Mouse (Mus musculus) kidney, embryonic 14.5 days (tissue): Measurements from ENCODE around the gene Bcat1. TPM values are rescaled to one million over a fixed set of nuclear protein-coding genes. Genes with fewer than 3 reads are reported as not detected.
A peak's percentile ranks its signal among the peaks of the same experiment; 100 is the strongest.

Experiments
- ATAC-seq: fragments of 200-750 bp; cut with Nextera tagmentation; 2 replicates; pipeline ENCODE4 v1.8.0; 2017; ENCODE audit warnings: moderate number of reproducible peaks, mild to moderate bottlenecking, moderate TSS enrichment, moderate library complexity; ENCODE audit not compliant: low FRiP score, low TSS enrichment
- H3K27ac ChIP-seq: fragments of 300-500 bp; sonication (generic); 2 replicates; pipeline ENCODE4 v1.5.1; 2014; ENCODE audit warnings: low read depth, mild to moderate bottlenecking, low read length, moderate library complexity, mixed read lengths
- H3K27me3 ChIP-seq: fragments of 300-500 bp; sonication (generic); 2 replicates; pipeline ENCODE4 v1.6.1; 2014; ENCODE audit warnings: mild to moderate bottlenecking, low read length; ENCODE audit not compliant: control insufficient read depth, insufficient read depth
- H3K36me3 ChIP-seq: fragments of 300-500 bp; sonication (generic); 2 replicates; pipeline ENCODE4 v1.6.1; 2014; ENCODE audit warnings: low read length, mixed read lengths; ENCODE audit not compliant: control insufficient read depth, insufficient read depth
- H3K4me1 ChIP-seq: fragments of 300-500 bp; sonication (generic); 2 replicates; pipeline ENCODE4 v1.6.1; 2014; ENCODE audit warnings: low read length, mixed read lengths; ENCODE audit not compliant: control insufficient read depth, insufficient read depth
- H3K4me2 ChIP-seq: fragments of 300-500 bp; sonication (generic); replicated peaks from 2 replicates; pipeline ENCODE4 v1.6.1; 2014; ENCODE audit warnings: low read depth, mild to moderate bottlenecking, low read length
- H3K4me3 ChIP-seq: fragments of 300-500 bp; sonication (generic); 2 replicates; pipeline ENCODE4 v1.5.1; 2014; ENCODE audit warnings: mild to moderate bottlenecking, low read length
- H3K9ac ChIP-seq: fragments of 300-500 bp; sonication (generic); 2 replicates; pipeline ENCODE4 v1.6.1; 2014; ENCODE audit warnings: low read depth, mild to moderate bottlenecking, low read length, moderate library complexity
- H3K9me3 ChIP-seq: fragments of 300-500 bp; sonication (generic); 2 replicates; pipeline ENCODE4 v1.6.1; 2016; ENCODE audit warnings: low read length; ENCODE audit not compliant: control insufficient read depth
- WGBS: fragments of 180-500 bp; shearing (Covaris S2); extraction: QIAGEN DNeasy Blood & Tissue Kit; methylation state at CpG from one replicate; pipeline ENCODE4 v1.1.7; 2014; 5-methylcytosine and 5-hydroxymethylcytosine counted together
- polyA plus RNA-seq: library from polyadenylated mRNA; unstranded; fragments of >200 nt; fragmentation: Nextera tagmentation; extraction: Ambion mirVana; gene quantifications from 2 replicates; pipeline ENCODE4 v1.2.1, GENCODE M21; 2014

The Bcat1 gene
- polyA plus RNA-seq, 1 experiment from 2014 or later, result 8.6 TPM

DNA sequence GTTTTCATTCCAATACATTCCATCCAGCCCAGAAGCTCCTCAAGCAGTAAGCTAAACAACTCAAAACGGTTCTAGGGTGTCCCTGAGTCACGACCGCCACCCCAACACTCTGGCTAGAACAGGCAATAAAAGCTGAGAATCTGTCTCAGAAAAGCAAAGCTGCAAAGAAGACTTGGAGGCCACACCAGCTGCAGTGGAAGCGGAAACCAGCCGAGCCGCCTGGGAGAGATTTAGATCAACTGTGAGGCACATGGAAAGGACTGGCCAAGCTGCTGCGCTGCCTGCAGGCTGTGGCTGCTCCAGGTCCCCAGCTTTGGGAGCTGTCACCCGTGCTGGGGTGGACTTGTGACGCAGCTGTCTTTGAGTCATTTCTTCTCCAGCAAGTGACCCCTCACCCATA lies 45.4 kb downstream of the Bcat1 start:
- H3K9ac ChIP-seq, result no peak overlapping the region
- H3K4me2 ChIP-seq, result no peak overlapping the region
- no peaks in the 10 kb centered on the region for H3K9me3 ChIP-seq
- no peaks in the 10 kb centered on the region for H3K36me3 ChIP-seq
- no peak for ATAC-seq
- no peaks in the 10 kb centered on the region for H3K4me1 ChIP-seq
- H3K27ac ChIP-seq, result no peak overlapping the region
- H3K27me3 ChIP-seq, result no peaks in the 10 kb centered on the region
- H3K4me3 ChIP-seq, result no peak overlapping the region
- WGBS, result 60% methylated on average over 9 of the region's 9 CpGs

DNA sequence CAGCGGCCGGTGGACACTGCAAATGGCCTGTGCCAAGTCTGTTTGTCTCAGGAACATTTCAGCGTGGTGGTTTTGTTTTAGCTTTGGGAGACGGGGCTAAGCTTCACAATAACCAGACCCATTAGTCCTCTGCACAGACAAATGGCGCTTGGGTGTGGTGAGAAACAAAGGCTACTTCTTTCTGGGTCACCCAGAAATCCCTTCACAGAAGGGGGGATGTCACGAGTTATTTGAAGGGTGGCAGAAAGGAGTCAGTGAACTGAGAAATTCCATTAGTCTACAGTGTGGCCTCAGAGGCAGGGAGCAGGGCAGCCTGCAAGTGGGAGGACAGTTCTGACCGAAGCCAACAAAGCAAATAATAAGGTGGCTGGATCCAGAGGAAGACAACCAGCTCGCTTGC lies 52.0 kb downstream of the Bcat1 start:
- Histone ChIP-seq H3K36me3 (no peaks in the 10 kb centered on the region), H3K9ac (no peak overlapping the region), H3K27me3 (no peaks in the 10 kb centered on the region), H3K27ac (no peak overlapping the region), H3K4me3 (no peak overlapping the region), H3K4me1 (peaks cover 4% of the 10 kb centered on the region; the same call in 1 of the 2 replicates), H3K4me2 (no peak overlapping the region), H3K9me3 (no peaks in the 10 kb centered on the region; the same call in 1 of the 2 replicates)
- ATAC-seq, result no peak
- WGBS, result 61% methylated on average over 8 of the region's 8 CpGs

DNA sequence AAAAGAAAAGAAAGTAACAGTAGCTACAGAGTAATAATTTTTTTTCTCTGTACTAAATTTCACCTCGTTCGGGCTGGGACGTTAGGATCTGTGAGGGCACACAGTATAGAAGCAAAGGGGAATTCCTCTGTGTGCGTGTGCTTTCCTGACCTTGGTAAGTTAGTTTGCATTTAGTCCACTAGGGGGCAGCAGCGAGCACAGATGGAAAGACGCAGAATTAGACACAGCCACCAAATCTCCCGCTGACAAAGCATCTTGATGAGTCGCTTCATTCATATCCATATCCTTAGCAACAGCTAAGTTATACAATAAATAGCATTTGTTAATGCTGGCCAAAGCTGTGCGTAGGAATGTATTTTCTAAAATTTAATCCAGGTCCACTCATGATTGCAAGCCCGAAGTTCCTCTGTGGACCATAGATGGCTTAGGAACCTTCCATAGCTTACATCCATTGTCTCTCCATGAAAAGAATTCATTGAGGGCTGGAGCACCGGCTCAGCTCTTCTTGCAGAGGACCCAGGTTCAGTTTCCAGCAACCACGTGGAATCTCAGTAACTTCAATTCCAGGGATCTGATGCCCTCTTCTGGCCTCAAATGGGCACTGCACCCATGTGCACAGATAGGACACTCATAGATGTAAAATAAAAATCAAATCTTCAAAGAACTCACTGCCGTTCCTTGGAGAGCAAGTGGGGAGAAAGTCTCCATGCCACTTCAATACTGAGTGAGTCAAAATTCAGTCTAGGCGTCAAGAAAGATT lies 52.8 kb downstream of the Bcat1 start:
- H3K27me3 ChIP-seq, result no peaks in the 10 kb centered on the region
- H3K27ac ChIP-seq, result no peak overlapping the region
- no peak overlapping the region for H3K4me2 ChIP-seq
- no peak overlapping the region for H3K4me3 ChIP-seq
- 86% methylated on average over 14 of the region's 14 CpGs for WGBS
- no peak for ATAC-seq
- H3K9me3 ChIP-seq, result no peaks in the 10 kb centered on the region; the same call in 1 of the 2 replicates
- H3K4me1 ChIP-seq, result peaks cover 4% of the 10 kb centered on the region; the same call in 1 of the 2 replicates
- no peaks in the 10 kb centered on the region for H3K36me3 ChIP-seq
- no peak overlapping the region for H3K9ac ChIP-seq

DNA sequence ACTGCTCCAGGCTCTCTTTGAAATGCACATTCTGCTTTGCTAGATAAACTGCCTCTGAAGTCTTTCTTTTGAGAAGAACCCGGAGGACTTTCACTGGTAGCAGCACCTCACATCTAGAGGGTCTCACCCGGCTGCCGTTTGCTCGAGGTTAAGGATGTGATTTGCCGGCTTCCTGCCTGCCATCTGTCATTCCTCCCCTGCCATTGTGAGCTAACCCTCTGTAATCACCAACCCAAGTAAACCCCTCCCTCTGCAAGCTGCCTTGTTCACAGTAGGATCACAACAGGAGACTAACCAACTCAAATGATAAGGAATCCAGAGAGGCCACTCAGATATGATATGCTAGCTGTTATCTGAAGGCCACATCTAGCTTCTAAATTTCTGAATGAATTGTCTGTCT lies 53.6 kb downstream of the Bcat1 start:
- Histone ChIP-seq H3K4me3 (no peak overlapping the region), H3K36me3 (no peaks in the 10 kb centered on the region), H3K9ac (no peak overlapping the region), H3K27me3 (no peaks in the 10 kb centered on the region), H3K4me2 (no peak overlapping the region), H3K9me3 (no peaks in the 10 kb centered on the region; the same call in 1 of the 2 replicates), H3K4me1 (peaks cover 4% of the 10 kb centered on the region; the same call in 1 of the 2 replicates), H3K27ac (no peak overlapping the region)
- ATAC-seq, result no peak
- 9% methylated on average over 5 of the region's 5 CpGs for WGBS

DNA sequence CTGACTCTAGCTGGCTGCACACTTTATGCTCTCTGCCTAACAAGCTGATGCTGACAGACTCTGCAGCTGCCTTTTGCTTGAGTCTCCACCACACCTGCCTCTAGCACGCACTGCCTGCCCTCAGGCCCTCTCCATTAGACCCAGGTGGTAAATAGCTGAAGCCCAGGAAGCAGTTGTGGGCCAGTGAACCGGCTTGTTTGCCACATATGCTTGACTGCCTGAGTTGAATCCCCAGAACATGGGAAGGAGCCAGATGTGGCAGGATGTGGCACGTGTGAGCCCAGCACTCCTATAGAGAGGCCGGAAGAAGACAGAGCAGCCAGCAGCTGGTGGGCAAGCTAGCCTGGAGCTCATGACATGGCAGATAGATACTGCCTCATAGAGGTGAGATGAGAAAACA lies 55.4 kb downstream of the Bcat1 start:
- no peaks in the 10 kb centered on the region for H3K36me3 ChIP-seq
- H3K27ac ChIP-seq, result no peak overlapping the region
- peaks cover 4% of the 10 kb centered on the region; the same call in 1 of the 2 replicates for H3K4me1 ChIP-seq
- 62% methylated on average over 4 of the region's 4 CpGs for WGBS
- ATAC-seq, result peak; percentile 59
- no peak overlapping the region for H3K9ac ChIP-seq
- H3K9me3 ChIP-seq, result no peaks in the 10 kb centered on the region; the same call in 1 of the 2 replicates
- H3K27me3 ChIP-seq, result no peaks in the 10 kb centered on the region
- H3K4me2 ChIP-seq, result no peak overlapping the region
- H3K4me3 ChIP-seq, result no peak overlapping the region

DNA sequence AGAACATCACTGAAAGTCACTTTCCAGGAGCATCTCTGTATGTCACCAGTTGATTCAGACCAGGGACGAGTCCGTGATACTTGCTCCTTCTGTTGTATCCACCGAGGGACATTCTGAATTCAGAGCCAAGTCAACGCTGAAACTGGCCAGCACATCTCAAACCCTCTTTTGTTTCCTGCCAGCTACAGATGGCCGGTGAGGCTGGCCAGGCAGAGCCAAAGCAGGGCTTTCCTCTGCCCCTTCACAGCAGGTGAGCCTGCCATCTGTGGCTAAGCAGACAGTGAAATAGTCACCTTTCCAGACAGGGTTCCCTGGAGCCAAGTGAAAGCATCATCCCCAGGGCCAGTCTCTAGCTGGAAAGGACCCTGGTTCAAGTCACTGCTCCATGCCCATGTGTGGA lies 57.7 kb downstream of the Bcat1 start:
- WGBS, result 89% methylated on average over 5 of the region's 5 CpGs
- Histone ChIP-seq H3K9me3 (no peaks in the 10 kb centered on the region; the same call in 1 of the 2 replicates), H3K4me2 (no peak overlapping the region), H3K27me3 (no peaks in the 10 kb centered on the region), H3K27ac (no peak overlapping the region), H3K9ac (no peak overlapping the region), H3K4me3 (no peak overlapping the region), H3K4me1 (peaks cover 4% of the 10 kb centered on the region; the same call in 1 of the 2 replicates), H3K36me3 (no peaks in the 10 kb centered on the region)
- no peak for ATAC-seq

DNA sequence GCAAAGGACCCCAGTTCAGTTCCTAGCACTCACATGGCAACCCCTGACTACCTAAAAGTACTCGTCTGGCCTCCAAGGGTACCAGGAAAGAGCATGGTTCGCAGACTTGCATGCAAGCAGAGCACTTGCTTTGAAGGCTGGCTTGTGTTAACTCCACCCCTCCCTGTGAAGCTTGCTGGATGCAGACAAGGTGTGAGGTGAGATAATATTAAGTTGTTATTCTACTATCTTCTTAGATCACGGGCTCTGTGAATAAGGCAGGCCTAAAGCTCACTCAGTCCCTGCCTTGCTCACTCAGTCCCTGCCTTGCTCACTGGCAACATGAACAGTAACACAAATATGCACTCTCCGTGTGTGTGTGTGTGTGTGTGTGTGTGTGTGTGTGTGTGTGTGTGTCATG lies 58.5 kb downstream of the Bcat1 start:
- 93% methylated on average over 4 of the region's 4 CpGs for WGBS
- Histone ChIP-seq H3K9me3 (no peaks in the 10 kb centered on the region), H3K36me3 (no peaks in the 10 kb centered on the region)

DNA sequence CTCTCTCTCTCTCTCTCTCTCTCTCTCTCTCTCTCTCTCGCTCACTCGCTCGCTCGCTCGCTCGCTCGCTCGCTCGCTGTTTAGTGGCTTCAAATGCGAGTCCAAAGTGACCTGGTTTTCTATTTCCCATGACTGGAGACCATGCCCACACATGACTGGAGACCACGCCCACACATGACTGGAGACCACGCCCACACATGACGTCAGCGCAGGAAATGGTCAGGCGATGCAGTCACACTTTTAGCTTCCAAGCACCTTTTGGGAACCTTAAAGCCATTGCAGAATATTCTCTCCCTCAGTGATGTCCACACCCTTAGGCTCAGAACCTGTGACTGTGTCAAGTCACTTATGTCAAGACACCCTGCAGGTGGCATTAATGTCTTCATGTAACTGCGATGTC lies 59.3 kb downstream of the Bcat1 start:
- no peak overlapping the region for H3K27ac ChIP-seq
- no peak overlapping the region for H3K4me3 ChIP-seq
- H3K4me2 ChIP-seq, result no peak overlapping the region
- no peak for ATAC-seq
- WGBS, result 91% methylated on average over 16 of the region's 16 CpGs
- H3K9me3 ChIP-seq, result no peaks in the 10 kb centered on the region
- H3K36me3 ChIP-seq, result no peaks in the 10 kb centered on the region
- no peak overlapping the region for H3K9ac ChIP-seq
- peaks cover 4% of the 10 kb centered on the region; the same call in 1 of the 2 replicates for H3K4me1 ChIP-seq
- H3K27me3 ChIP-seq, result no peaks in the 10 kb centered on the region

More for the DNA sequence above, 58.5 kb downstream of the Bcat1 start:
- Histone ChIP-seq H3K4me1 (peaks cover 4% of the 10 kb centered on the region; the same call in 1 of the 2 replicates), H3K27me3 (no peaks in the 10 kb centered on the region), H3K9ac (no peak overlapping the region), H3K4me2 (no peak overlapping the region), H3K27ac (no peak overlapping the region), H3K4me3 (no peak overlapping the region)
- no peak for ATAC-seq

DNA sequence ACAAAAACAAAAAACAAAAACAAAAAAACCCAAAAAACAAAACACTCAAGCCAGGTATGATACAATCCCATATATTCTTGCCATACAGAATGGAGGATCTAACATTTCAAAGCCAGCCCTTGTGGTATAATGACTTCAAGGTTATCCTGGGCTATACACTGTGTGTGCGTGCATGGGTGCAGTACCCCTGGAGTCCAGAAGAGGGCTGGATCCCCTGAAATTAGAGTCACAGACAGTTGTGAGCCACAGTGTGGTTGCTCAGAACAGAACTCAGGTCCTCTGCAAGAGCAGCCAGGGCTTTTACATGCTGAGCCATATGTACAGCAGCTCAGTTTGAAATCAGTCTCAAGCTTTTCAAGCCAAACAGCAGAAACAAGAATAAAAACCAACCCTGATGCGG lies 61.0 kb downstream of the Bcat1 start:
- no peak for ATAC-seq
- H3K4me2 ChIP-seq, result no peak overlapping the region
- no peaks in the 10 kb centered on the region for H3K9me3 ChIP-seq
- no peaks in the 10 kb centered on the region for H3K27me3 ChIP-seq
- H3K9ac ChIP-seq, result no peak overlapping the region
- no peaks in the 10 kb centered on the region for H3K36me3 ChIP-seq
- H3K4me1 ChIP-seq, result no peaks in the 10 kb centered on the region
- H3K27ac ChIP-seq, result no peak overlapping the region
- no peak overlapping the region for H3K4me3 ChIP-seq
- WGBS, result 96% methylated on average over 2 of the region's 2 CpGs
